In genomic region chr4:59802792-59803191, GRCm38 (mm10) we compare ENCODE assay signal across 23 mouse cellular contexts. TPM values are rescaled to one million over a fixed set of nuclear protein-coding genes. Genes with fewer than 3 reads are reported as not detected.
DNase-seq lines count a peak whose midpoint lies in the region; ATAC-seq and TF ChIP-seq lines count a peak whose summit lies in the region.
"Had no signal": no experiment of that assay in that cellular context is flagged by ENCODE, and none has a peak within 500 bp of the region (broad histone marks: within the 10 kb centered on the region; RNA-seq: fewer than 3 reads in every experiment).

No protein-coding gene starts in this region.

- 19% methylated on average over 4 of the region's 4 CpGs for WGBS in liver, embryonic 12.5 days (ENCODE audit: insufficient replicate concordance)
- 54% methylated on average over 3 of the region's 4 CpGs for WGBS in macrophage (ENCODE audit: missing documents)

- no peak for DNase-seq in layer of hippocampus, adult 2 months (ENCODE audit: low spot score in 2 of 2)
- DNase-seq in layer of hippocampus, postnatal 36 days: no peak
- no peak for DNase-seq in natural killer cell, adult 2 months (ENCODE audit: low spot score in 2 of 2)
- no peak for DNase-seq in thymus, postnatal 0 days (ENCODE audit: low spot score)
- DNase-seq in gastrocnemius, postnatal 14 days: no peak
- DNase-seq: adrenal gland, postnatal 10 days; cerebellum, postnatal 36 days; heart, postnatal 14 days; kidney, adult 11 months; kidney, postnatal 4 days; lung, postnatal 10 days; midbrain, embryonic 14.5 days; right cerebral cortex, postnatal 14 days had no signal

- no peaks in the 10 kb centered on the region for H3K9me3 ChIP-seq in liver, embryonic 12.5 days (replicated peaks)
- H3K9me3 ChIP-seq: embryonic facial prominence, embryonic 15.5 days; forebrain, embryonic 10.5 days; heart, embryonic 13.5 days; limb, embryonic 10.5 days; neural tube, embryonic 12.5 days had no signal

- peaks cover 57% of the 10 kb centered on the region for H3K4me1 ChIP-seq in liver, embryonic 12.5 days

- no peak for TF ChIP-seq CTCF in layer of hippocampus, adult 2 months (conservative IDR thresholded peaks at IDR 0.05)

- H3K27ac ChIP-seq in layer of hippocampus, adult 2 months: peak overlapping the region; percentile 57
- peak overlapping the region; percentile 77 for H3K27ac ChIP-seq in liver, embryonic 12.5 days
- peak overlapping the region; percentile 83 for H3K27ac ChIP-seq in macrophage
- H3K27ac ChIP-seq: embryonic facial prominence, embryonic 15.5 days; forebrain, embryonic 10.5 days; heart, embryonic 13.5 days; limb, embryonic 10.5 days; neural tube, embryonic 12.5 days had no signal

- H3K36me3 ChIP-seq in liver, embryonic 12.5 days: no peaks in the 10 kb centered on the region
- H3K36me3 ChIP-seq in macrophage (ENCODE audit: inconsistent target): no peaks in the 10 kb centered on the region
- H3K36me3 ChIP-seq: embryonic facial prominence, embryonic 15.5 days; forebrain, embryonic 10.5 days; heart, embryonic 13.5 days; limb, embryonic 10.5 days; neural tube, embryonic 12.5 days had no signal

- 0 out of 2 replicates have a peak overlapping the region, but pooled peaks have one; percentile 6 for H3K9ac ChIP-seq in liver, embryonic 12.5 days
- H3K9ac ChIP-seq: embryonic facial prominence, embryonic 15.5 days; heart, embryonic 13.5 days; neural tube, embryonic 12.5 days had no signal

- H3K4me3 ChIP-seq in layer of hippocampus, adult 2 months: no peak overlapping the region
- H3K4me3 ChIP-seq in liver, embryonic 12.5 days: no peak overlapping the region
- no peak overlapping the region for H3K4me3 ChIP-seq in macrophage (ENCODE audit: inconsistent target)
- H3K4me3 ChIP-seq: embryonic facial prominence, embryonic 15.5 days; forebrain, embryonic 10.5 days; heart, embryonic 13.5 days; limb, embryonic 10.5 days; neural tube, embryonic 12.5 days had no signal

- intact Hi-C loops in gastrocnemius, postnatal 14 days (cut with DNase I; ENCODE audit: low total_unique reads): no loop called here

- no peaks in the 10 kb centered on the region for H3K27me3 ChIP-seq in liver, embryonic 12.5 days (replicated peaks)
- H3K27me3 ChIP-seq: embryonic facial prominence, embryonic 15.5 days; heart, embryonic 13.5 days; neural tube, embryonic 12.5 days had no signal

- H3K4me2 ChIP-seq in liver, embryonic 12.5 days: peak overlapping the region; percentile 18; the same call in 1 of the 2 replicates
- H3K4me2 ChIP-seq: embryonic facial prominence, embryonic 15.5 days; heart, embryonic 13.5 days; neural tube, embryonic 12.5 days had no signal

- ATAC-seq in common myeloid progenitor, adult 5-6 weeks (replicated peaks; ENCODE audit: low read depth, poor library complexity, severe bottlenecking): peak; percentile 31
- peak; percentile 87 for ATAC-seq in liver, embryonic 12.5 days
- ATAC-seq: activated CD4-positive, CD25-positive, alpha-beta regulatory T cell, adult 4 months; forebrain, embryonic 16.5 days had no signal

- H3K79me2 ChIP-seq in macrophage (ENCODE audit: inconsistent target): peaks cover 16% of the 10 kb centered on the region

RNA-seq across cellular contexts. Expression of gene Inip, which starts 1.4 kb away (rescaled TPM):
- 10 to 100 TPM; 23.6 to 25.6 TPM for total RNA-seq in layer of hippocampus, adult 2 months (2021)
- total RNA-seq in layer of hippocampus, postnatal 36 days (2021): 10 to 100 TPM; 24.1 to 26.4 TPM
- 70.6 and 76.9 TPM in 2 replicates for total RNA-seq in common myeloid progenitor, adult 5-6 weeks (2017)
- polyA plus RNA-seq in liver, embryonic 12.5 days (2016; fragmentation: Nextera tagmentation; extraction: Ambion mirVana): 34.7 and 35.8 TPM in 2 replicates
- total RNA-seq in macrophage (2018; cell fraction: chromatin; rRNA removed): 10 to 100 TPM in 22 of 26 experiments, 1 to 10 TPM in 4; 4.6 to 53.4 (median 25.3) TPM
- total RNA-seq in macrophage (2018; cell fraction: cytosol; rRNA removed): 10 to 100 TPM in 21 of 26 experiments, 1 to 10 TPM in 5; 7.3 to 26.9 (median 17.5) TPM
- total RNA-seq in macrophage (2018; cell fraction: nucleus; rRNA removed): 10 to 100 TPM in 22 of 26 experiments, 1 to 10 TPM in 4; 4.6 to 46.8 (median 18.0) TPM
- polyA plus RNA-seq in macrophage (2018): 18.6 to 31.2 TPM (median 23.3 TPM) in 3 replicates
- 83.7 and 93.0 TPM in 2 replicates for polyA plus RNA-seq in thymus, postnatal 0 days (2015; fragmentation: Nextera tagmentation; extraction: Ambion mirVana)
- 1 to 10 TPM; 3.1 to 3.7 TPM for total RNA-seq in gastrocnemius, postnatal 14 days (2021)

RNA-seq across cellular contexts. Expression of gene Snx30, which starts 2.8 kb away (rescaled TPM):
- 10 to 100 TPM; 40.3 to 44.6 TPM for total RNA-seq in layer of hippocampus, adult 2 months (2021)
- total RNA-seq in layer of hippocampus, postnatal 36 days (2021): 10 to 100 TPM; 44.9 to 46.0 TPM
- total RNA-seq in common myeloid progenitor, adult 5-6 weeks (2017): 25.9 and 28.8 TPM in 2 replicates
- 5.6 and 7.5 TPM in 2 replicates for polyA plus RNA-seq in liver, embryonic 12.5 days (2016; fragmentation: Nextera tagmentation; extraction: Ambion mirVana)
- 100 to 1,000 TPM in 4 of 26 experiments, 10 to 100 TPM in 22; 12.5 to 112 (median 76.3) TPM for total RNA-seq in macrophage (2018; cell fraction: chromatin; rRNA removed)
- total RNA-seq in macrophage (2018; cell fraction: cytosol; rRNA removed): 10 to 100 TPM; 10.1 to 37.3 (median 27.0) TPM
- total RNA-seq in macrophage (2018; cell fraction: nucleus; rRNA removed): 10 to 100 TPM; 17.6 to 88.8 (median 59.5) TPM
- polyA plus RNA-seq in macrophage (2018): 19.8 to 27.9 TPM (median 26.4 TPM) in 3 replicates
- polyA plus RNA-seq in thymus, postnatal 0 days (2015; fragmentation: Nextera tagmentation; extraction: Ambion mirVana): 14.5 and 16.8 TPM in 2 replicates
- 1 to 10 TPM; 4.0 to 4.4 TPM for total RNA-seq in gastrocnemius, postnatal 14 days (2021)

Comparison
In these comparisons a context has a peak if more than half of its experiments do, and no peak if none do; other contexts are left out.
1. RNA of gene Inip, which starts 1.4 kb away (total RNA-seq): 70.6 to 76.9 TPM in common myeloid progenitor, adult 5-6 weeks, 24.1 to 26.4 TPM in layer of hippocampus, postnatal 36 days and 23.6 to 25.6 TPM in layer of hippocampus, adult 2 months; 3.1 to 3.7 TPM in gastrocnemius, postnatal 14 days; every median in the first group is over 4 times any median in the second.
2. Peak in every context shown above with its lines, with median percentiles within 50 percentile points of each other: H3K27ac ChIP-seq.